Mouse (Mus musculus) spleen, postnatal 10 days (tissue): ENCODE measurements around the gene Smlr1.

Experiments
- DNase-seq, 2 experiments: peaks; one replicate each; pipeline ENCODE4 v3.0.0; 2021 to 2022; ENCODE audit warnings: low spot score in 2 of 2

Gene Smlr1

DNA sequence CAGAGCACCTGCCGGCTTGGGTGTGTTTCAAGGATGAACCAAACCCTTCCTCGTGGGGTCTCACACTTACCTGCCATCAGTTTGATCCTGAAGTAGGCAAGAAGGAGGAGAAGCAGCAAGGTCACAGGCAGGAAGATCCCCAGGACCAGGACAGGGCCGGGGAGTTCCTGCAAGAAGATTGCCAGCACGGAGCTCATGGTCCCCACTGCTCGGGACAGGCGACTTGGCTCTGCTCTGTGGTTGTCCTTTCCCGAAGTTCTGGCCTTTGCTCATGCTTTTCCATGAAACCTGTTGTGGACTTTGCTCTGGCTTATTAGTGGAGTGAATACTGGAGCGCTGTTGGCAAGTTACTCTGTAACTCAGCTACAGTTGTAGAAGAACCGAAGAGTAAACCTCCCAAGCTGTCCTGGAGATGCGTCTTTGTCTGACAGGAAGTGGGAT is at the start of gene Smlr1:
Gene Smlr1 (minus strand): TSS at position 377 of the 441 bp plus-strand sequence.
- no peak for DNase-seq

DNA sequence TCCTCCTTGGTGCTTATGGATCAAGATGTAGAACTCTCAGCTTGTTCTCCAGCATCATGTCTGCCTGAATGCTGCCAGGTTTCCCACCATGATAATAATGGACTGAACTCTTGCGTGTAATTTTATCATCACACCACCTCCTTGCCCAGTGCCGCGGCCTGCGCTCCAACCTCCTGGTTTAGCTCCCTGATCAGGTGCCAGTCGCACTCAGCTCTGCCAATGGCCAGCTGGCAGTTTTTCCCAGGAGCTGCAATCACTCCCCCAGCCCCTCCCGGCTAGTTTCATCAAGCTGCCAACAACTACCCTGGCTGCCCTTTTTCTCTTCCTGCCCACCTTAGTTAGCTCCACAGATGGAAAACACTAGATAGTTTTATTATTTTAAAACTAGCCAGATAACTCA is 48.8 kb upstream of the Smlr1 start:
- DNase-seq, result no peak

DNA sequence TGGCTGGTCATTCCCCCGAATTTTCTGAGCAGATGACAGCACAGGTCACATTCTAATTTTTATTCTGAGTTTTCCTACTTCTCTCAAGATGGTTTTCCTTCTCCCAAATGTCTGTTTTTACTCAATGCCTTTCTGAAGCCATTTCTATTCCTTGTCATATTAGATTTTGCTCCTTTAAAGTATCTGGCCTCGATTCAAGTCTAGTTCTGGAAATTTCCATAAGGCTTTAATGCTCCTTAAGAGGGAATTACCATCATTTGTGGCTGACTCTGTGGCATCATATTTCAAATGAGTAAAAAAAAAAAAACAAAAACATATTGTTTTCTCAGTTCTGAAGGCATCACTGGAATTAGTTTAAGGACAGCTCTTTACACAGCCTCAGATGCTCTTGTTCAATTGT is 44.0 kb upstream of the Smlr1 start:
- no peak for DNase-seq

DNA sequence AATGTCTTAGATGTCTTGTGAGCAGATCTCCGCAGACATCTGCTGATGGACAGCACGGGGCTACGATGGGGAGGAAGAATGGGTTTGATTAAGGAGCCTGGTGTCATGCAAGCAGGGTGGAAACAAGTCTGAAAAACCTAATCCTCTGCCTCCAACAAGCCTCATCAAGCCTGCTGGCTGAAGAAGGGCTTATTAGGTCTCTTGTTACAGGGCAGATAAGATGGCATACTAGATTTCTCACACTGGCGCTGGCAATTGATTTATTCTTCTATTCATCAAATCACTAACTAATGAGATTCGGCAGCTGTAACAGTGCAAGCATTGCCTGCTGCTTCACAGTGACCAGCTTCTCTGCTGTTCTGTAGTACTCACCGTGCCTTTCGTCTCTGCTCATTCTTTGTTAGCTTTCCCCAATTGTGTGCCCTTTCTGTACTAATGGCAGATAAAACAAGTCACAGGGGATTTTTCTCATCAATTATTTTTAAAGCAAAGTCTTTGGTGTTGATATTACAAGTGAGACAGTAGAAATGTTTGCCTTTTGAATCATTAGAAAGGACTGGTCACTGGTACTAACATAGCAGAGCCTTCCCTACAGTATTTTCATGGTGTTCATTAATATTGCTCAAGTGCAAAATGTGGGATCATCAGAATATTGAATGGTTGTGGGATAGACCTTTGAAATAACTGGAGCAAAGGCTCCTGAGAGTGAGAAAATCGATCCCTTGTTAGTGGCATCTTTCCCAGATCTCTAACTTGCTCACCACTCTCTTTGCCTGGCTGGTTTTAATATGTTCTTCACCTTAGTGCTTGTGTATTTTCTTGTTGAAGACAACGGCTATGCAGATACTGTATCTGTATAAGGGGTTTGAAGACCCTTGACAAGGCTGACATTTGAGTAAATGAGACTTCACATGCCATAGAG is 35.5 kb upstream of the Smlr1 start:
- DNase-seq, result no peak

DNA sequence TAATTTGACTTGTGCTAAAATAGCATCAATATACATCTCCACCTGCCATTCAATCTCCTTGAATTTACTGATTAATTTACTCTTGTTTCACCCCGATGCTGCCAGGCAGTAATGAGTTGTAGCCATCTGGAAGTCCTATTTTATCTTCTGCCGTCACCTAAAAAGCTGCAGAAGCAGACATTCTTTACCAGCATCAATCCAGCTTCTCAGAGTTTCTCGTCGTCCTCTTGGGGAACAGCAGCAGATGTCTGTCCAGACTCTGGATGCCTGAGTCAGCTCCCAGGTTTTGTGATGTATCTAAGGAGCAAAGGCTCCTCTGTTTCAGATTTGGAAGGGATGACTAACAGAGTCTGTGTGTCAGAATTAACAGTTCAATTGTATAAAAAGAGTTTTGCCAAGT is 16.9 kb upstream of the Smlr1 start:
- no peak for DNase-seq

DNA sequence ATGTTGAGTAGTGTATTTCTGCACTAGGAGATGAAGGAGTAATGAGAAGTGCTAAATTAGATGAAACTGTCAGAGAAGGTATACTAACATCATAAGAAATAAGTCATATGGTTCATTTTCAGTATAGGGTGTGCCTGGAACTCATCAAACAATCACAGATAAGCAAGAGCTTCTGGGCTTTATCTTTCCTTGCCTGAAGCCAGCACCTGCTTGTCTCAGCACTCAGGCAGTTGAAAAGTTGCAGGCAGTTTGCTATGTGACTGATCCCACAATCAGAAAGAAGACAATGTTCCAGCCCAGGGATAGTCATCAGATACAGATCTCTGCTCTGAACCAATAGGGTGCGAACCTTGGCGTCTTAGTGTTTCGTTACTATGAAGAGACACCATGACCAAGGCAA is 5.0 kb upstream of the Smlr1 start:
- no peak for DNase-seq

DNA sequence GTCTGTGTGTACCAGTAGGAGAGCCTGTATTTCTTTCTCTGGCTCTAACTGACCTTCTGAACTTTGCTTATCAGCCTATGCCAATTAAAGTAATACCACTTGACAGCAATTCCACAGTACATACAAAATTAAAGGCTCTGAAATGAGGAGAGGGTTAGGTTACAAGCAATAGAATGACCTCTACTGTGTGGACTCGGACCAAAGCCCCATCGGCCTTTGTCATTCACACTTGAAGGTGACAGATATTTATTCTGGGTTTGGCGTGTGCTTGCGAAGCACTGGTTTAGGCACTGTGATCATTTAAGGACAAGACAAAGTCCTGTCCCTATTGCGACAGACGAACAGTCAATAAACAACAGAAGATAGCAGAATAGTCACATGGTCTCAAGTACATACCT is 3.7 kb upstream of the Smlr1 start:
- no peak for DNase-seq

DNA sequence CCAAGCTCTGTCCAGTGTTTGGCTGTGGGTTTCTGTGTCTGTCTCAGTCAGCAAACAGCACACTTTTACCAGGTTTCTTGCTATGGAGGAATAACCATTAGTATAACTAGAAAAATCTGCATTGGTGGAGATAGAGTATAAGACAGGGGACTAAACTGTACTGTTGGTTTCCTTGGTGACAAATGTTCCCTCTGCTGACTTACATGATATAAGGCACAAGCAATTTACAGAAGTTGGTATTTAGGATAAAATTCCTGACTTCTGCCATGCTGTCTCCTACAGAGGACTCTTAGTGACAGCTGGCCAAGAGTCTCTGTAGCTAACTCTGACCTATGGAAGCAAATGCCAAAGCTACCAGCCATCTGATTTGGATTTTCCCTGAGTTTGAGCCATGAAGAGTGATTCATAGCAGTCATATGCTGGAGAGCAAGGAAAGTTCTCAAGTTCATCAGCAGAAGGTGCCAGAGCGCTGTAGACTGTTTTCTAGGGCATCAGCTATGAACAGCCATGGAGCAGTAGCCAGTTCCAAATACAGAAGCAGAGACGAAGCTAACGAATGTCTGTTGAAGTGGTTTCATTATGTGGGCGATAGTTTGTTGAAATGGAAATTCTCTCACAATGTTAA is 3.2 kb upstream of the Smlr1 start:
- no peak for DNase-seq

DNA sequence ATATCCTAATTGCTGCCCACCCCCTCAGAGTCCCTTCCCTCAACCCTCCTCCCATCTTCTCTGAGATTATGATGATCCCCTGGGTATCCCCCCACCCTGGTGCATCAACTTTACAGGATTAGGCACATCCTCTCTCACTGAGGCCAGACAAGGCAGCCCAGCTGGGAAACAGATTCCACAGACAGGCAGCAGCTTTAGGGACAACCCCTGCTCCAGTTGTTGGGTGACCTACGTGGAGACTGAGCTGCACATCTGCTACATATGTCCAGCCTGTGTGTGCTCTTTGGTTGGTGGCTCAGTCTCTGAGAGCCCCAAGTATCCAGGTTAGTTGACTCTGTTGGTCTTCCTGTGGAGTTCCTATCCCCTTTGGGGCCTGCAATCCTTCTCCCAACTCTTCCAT is 2.7 kb upstream of the Smlr1 start:
- DNase-seq, result no peak

DNA sequence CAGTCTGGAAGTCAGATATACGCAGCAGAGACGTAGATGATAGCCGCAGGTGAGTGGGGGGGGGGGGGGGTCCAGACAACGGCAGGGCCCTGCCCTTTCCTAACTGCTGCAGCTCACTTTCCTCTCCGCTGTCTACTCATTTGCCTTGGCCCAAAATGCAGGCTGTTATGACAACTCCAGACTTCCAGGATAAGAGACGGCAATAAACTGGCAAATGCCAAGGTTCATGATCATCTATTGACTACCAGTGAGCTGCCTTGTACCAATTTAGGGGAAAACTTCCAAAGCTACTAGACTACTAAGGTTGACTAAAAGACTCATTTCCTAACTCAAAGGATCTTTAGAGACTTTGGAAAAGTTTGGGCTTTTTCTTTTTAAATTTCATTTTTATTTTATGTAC is 554 bp upstream of the Smlr1 start:
- no peak for DNase-seq

DNA sequence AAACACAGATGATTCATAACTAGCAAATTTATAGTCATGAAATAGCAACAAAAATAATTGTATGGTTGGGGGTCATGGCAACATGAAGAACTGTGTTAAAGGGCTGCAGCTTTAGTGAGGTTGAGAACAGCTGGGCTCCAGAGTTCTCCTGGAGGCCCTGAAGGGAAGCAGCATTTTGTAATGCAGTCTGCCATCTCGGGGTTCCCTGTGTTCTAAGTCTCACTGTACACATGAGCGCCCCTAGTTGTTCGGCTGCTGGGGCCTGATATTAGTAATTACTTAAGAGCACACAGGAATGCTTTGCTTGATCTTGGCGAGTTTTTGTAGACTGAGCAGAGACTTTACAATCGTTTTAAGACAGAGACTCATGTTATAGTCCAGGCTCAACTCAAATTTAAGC is 1.6 kb downstream of the Smlr1 start:
- no peak for DNase-seq

DNA sequence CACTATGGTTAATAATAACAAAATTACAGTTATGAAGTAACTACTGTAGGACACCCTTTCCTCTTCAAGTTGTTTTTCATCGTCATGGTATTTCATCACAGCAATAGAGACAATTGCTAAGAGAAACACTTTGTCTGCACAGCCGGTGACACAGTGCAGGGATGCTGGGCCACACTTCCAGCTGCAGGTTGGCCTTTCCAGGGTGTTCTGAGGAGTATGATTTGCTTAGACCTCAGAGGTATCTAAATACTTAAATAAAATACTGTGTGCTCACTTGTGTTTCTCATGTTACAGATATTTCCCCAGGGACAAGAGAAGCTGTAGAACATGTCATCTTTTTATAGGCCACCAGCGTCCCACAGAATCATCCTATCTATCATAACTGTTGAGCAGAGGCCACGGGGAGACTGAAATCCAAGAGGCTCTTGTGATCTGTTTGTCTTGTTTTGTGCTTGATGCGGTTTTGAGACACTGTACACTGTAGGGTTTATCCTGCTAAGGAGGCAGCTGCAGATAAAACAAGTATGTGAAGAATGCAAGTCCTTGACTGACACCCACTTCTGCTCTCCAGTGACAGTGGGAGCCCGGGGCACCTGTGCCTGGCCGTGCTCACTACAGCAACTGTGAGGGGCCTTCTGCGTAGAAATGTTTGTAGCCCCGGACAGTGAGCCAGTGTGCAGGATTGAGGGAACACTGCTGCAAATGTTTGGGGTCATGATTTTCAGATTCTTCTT is 2.4 kb downstream of the Smlr1 start:
- DNase-seq, result no peak

DNA sequence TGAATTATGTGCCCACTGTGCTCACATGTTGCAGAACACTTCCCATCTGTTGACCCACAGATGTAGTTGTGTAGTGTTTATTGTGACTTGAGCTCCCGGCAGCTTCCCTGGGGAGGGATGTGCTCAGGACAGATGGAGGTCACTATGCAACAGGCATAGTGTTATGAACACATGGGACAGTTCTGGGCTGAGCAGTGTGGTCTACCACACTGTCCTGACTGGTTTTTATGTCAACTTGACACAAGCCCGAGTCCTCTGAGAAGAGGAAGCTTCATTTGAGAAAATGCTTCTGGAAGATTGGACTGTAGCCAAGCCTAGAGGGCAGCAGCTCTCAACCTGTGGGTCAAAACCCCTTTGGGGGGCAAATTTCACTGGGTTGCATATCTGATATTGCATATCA is 3.0 kb downstream of the Smlr1 start:
- DNase-seq, result no peak

DNA sequence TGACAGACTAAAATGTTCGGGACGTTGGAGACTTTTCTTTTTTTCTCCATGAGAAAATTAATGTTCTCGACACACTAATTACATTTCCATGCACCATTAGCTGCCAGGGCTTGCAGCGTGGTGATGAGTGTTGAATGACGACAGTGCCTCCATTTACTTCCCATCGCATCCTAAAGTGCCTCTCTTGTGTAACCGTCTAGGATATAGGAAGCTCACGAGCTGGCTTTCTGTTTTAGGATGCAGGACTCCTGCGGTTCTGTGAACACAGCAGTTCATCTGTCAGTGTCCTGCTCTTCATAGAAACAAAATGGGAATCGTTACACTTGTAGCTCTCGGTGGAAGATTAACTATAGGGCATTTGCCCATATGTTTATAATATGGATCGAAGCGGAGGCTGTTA is 4.7 kb downstream of the Smlr1 start:
- DNase-seq, result no peak

DNA sequence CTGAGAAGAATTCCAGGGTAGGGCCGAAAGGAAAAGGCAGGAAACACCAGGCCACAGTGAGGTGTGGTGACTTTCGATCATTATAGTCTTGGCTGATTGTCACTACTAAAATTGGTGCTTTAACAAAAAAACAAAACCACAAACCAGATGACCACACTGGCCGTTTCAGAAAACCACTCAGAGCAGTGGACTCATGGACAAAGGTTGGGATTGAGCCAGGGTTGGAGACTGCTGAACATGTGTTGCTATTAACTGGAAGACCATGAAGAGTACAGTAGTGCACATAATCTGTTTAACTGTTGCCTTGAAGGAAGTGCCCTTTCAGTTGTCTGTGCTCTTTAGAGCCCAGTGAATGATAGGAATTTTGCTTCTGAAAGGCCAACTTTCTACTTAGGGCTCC is 8.9 kb downstream of the Smlr1 start:
- DNase-seq, result no peak

DNA sequence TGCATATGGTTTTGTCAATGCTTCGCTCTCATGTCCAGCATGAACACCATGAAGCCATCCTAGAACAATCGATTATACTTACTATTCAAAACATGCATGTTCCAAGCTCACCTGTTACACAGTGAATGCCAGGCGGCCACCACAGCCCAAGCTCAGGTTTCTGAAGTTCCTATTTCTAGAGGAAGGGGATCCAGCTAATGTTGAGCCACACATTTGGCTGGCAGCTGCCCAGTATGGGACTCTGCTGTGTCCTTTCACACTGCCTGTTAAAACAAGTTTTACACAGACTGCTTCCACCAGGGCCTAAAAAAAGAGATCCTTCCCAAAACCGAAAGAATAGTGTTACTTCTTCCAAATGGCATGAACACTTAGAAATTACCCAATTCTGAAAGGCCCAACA is 9.4 kb downstream of the Smlr1 start:
- no peak for DNase-seq

DNA sequence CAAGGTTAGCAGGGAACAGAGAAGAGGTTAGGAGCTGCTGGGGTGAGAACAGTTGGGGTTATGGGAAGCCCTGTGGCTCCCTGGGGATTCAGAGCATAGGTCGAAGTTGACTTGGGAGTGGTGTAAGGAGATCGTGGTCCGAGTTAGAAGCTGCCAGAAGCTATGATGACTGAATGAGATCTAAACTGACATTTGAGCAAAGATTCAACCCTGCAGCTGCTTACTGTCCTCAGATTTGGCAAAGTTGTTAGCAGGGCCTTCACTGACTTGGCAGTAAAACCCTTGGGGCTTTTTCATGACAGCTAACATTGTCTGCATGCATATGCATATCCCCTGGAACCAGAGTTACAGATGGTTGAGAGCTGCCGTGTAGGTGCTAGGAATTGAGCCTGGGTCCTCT is 9.9 kb downstream of the Smlr1 start:
- no peak for DNase-seq

DNA sequence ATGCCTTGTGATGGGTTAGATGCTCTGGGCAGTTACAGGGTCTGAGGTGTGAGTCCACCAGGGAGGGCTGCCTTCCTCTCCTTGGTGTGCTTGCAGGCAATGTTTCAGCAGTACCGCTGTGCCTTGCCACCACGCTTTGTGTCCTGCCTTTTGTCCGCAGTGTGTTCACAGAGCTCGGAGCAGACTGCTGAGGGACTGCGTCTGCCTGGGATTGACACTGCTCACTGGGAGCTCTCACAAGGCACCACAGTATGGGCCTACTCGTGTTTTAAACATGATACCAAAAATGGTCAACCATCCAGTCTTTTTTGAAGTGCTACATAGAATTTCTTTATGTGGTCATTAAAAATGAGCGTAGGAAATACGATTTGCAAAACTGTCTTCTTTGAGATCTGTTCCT is 12.3 kb downstream of the Smlr1 start:
- DNase-seq, result no peak

DNA sequence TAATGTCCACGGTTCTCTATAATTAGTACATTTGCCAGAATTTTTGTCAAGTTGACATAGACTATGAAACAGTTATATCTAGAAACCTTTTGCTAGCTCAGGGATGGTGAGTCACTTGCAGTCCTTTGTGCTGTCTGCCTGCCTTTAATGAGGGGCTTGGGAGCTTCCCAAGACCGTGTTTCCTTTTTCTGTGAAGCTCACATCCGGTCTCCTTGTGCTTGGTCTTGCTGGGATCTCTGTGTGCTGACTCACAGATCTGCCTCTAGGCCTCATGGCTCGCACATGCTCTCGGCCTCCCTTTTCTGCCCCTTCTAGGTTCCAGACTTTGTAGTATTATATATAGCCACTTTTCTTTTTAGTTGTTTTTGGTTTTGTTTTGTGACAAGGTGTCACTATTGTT is 15.6 kb downstream of the Smlr1 start:
- no peak for DNase-seq

DNA sequence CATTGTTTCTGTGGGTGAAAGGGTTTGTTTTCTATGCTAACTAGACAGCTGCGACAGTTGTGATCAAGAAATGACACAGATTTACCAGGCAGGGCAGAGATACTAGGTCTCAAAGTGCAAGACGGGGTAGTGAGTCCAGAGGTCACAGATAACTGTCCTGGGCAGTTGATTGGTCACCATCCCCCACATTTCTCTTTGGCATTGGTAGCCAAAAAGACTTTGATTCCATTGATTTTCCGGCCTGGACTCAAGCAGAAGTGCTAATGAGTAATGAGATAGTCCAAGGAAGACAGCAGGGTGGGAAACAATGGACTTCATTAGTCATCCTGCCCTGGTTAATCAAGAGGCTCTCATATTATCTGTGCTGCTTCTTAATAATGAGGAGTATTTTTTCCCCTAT is 16.1 kb downstream of the Smlr1 start:
- no peak for DNase-seq

DNA sequence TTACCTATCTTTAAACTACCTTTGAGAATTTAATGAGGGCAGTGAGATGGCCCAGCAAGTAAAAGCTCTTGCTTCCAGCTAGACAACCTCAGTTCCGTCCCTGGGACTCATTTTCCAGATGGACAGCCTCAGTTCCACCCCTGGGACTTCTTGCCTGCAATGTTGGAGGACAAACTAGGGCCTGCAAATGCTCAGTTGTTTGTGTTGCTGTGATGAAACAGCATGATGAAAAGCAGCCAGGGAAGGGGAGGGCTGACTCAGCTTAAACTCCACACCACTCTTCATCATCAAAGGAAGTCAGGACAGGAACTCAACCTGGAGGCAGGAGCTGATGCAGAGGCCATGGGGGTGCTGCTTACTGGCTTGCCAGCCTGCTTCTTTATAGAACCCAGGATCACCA is 22.2 kb downstream of the Smlr1 start:
- DNase-seq, result no peak

DNA sequence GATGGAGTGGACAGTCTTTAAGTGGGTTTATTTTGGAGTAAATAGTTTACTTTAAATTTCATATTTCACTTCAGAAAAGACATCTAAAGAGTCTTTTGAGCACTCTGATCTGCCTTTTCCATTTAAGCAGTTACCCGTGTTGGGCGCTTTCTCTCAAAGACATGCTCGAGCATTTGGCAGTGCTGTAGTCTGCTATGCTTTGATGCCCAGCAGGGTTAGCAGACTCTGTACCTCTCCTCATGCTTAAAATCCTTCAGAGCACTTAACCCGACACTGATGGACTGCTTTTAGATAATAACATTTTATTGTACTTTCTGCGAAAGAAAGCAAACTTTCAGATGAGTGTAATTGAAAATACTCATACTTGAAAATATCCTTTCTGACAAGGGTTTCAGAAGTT is 32.8 kb downstream of the Smlr1 start:
- DNase-seq, result no peak
